Mouse (Mus musculus): ENCODE data around the gene Sult1d1. TPM values are rescaled to one million over a fixed set of nuclear protein-coding genes. Genes with fewer than 3 reads are reported as not detected.

Gene Sult1d1
- polyA plus RNA-seq (2012; rRNA removed), result not detected in 2 replicates

DNA sequence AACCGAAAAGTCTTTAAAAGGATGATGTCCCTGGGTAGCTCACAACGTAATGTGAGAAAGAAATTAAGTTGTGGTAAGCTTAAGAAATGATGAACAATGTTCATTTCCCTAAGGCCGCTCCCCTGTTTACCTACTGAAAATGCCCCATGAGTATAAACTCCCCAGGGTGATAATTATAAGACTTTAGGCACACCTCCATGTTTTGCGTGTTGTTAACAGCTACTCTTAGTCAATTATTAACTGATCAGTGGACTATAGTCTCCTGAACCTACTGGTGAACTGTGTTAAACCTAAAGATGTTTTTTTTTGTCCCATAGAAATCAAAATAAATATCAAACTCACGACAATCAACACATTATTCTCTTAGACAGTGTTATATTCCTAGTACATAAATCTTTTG lies at the start of gene Sult1d1:
Gene Sult1d1 (minus strand): TSS at position 183 of the 400 bp plus-strand sequence.

DNA sequence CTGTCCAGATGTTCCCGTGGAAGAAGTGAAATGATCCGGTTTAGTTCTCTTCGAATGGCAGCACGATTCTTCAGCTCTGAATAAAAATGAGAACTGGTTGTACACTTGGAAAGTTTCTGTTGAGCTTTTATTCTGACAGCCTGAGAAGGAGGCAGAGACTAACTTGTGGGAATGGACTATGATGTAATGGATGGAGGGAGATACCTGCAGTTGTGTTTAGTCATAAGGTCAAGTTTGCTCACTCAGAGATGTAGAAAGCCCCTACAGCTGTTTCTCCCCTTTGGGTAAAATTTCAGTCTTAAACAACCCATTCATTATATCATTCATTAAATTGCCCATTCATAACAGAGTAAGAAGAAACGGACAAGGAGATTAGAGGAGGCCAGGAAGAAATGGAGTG lies 22.7 kb upstream of the Sult1d1 start, which contains the start of gene Sult1e1:
Gene Sult1e1 (minus strand): TSS at position 101 of the 400 bp plus-strand sequence.

DNA sequence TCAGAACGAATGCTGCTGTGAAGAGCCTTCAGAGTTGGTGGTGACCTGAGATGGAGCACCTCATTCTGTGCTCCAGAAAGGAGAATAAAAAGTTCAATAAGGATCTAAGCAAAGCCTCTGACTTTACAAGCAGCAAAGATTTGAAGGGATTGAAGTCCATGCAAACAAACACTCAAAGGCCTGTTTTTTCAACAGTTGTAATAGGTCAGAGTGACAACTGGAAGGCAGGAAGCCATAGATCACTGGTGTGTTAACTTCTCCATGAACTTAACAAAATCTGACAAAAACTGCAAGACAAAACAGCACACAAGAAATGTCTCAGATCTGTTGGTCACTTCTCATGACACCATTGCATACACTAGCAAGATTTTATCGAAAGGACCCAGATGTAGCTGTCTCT lies 30.7 kb downstream of the Sult1d1 start, which contains the start of gene Sult1b1:
Gene Sult1b1 (minus strand): TSS at position 85 of the 400 bp plus-strand sequence.

Other genes starting within 250 kb of the Sult1d1 start
- not detected in 2 replicates for gene Ugt2a3, start 231.8 kb downstream of the Sult1d1 start, polyA plus RNA-seq (2012; rRNA removed)
- gene Ugt2b38, start 144.8 kb downstream of the Sult1d1 start, polyA plus RNA-seq (2012; rRNA removed), result not detected in 2 replicates
- 0.33 TPM in 1 of 2 replicates, not detected in the other for gene Ugt2a2, start 86.8 kb downstream of the Sult1d1 start, polyA plus RNA-seq (2012; rRNA removed)
- gene Gm43638, start 82.2 kb downstream of the Sult1d1 start, polyA plus RNA-seq (2012; rRNA removed), result not detected in 2 replicates
- gene Ugt2a1, start 78.2 kb downstream of the Sult1d1 start, polyA plus RNA-seq (2012; rRNA removed), result 0.26 TPM in 1 of 2 replicates, not detected in the other
- not detected in 2 replicates for gene Sult1b1, start 30.8 kb downstream of the Sult1d1 start, polyA plus RNA-seq (2012; rRNA removed)
- gene Sult1e1, start 22.6 kb upstream of the Sult1d1 start, polyA plus RNA-seq (2012; rRNA removed), result 0.09 TPM in 1 of 2 replicates, not detected in the other
- not detected in 2 replicates for gene Csn1s1, start 97.2 kb upstream of the Sult1d1 start, polyA plus RNA-seq (2012; rRNA removed)
- not detected in 2 replicates for gene Csn2, start 130.6 kb upstream of the Sult1d1 start, polyA plus RNA-seq (2012; rRNA removed)
- not detected in 2 replicates for gene Csn1s2a, start 205.5 kb upstream of the Sult1d1 start, polyA plus RNA-seq (2012; rRNA removed)
- not detected in 2 replicates for gene Csn1s2b, start 239.1 kb upstream of the Sult1d1 start, polyA plus RNA-seq (2012; rRNA removed)